Mouse (Mus musculus): Measurements from ENCODE around the gene Fcgrt. TPM values are rescaled to one million over a fixed set of nuclear protein-coding genes. Genes with fewer than 3 reads are reported as not detected.
A peak's percentile ranks its signal among the peaks of the same experiment; 100 is the strongest.

The Fcgrt gene
- polyA plus RNA-seq, 1 experiment from 2014 or later: 9.8 TPM

DNA sequence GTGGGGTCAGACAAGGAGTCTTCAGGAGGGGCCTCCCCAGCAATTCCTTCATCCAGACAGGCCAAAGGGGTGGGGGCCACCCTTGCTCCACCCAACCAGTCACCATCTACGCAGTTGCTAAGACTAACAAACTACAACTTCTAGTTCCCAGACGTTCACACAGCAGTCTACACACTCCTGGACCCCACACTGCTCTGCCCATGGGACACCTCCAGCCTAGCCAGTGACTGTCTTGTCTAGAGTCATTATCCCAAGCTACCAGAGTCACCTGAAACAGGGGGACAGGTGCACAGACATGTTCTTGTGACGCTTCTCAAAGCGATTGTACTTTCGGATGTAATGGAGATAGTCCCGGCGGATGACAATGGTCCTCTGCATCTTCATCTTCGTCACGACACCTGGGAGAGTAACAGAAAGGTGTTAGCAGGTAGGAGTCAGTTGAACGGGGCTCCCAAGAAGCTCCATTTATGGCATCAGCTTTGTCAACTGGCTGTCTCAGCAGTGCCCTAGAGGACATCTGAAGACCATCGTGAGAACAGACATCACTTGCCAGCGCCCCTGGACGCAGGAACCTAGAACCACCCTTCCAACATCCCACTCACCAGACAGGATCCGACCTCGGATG, 19.0 kb upstream of the Fcgrt start:
- Histone ChIP-seq H3K27ac (replicated peaks; ENCODE audit: low read depth, low read length) (no peak overlapping the region), H3K4me2 (ENCODE audit: low read depth, severe bottlenecking) (peak overlapping the region; percentile 86), H3K9me3 (ENCODE audit: control insufficient read depth, low read length) (no peaks in the 10 kb centered on the region), H3K36me3 (ENCODE audit: control insufficient read depth, insufficient read depth, low read length) (peaks cover 53% of the 10 kb centered on the region), H3K27me3 (ENCODE audit: control insufficient read depth, insufficient read depth, low read length) (no peaks in the 10 kb centered on the region), H3K4me3 (ENCODE audit: low read depth, low read length) (peak overlapping the region; percentile 96), H3K9ac (ENCODE audit: low read length) (peak overlapping the region; percentile 99), H3K4me1 (ENCODE audit: control insufficient read depth, insufficient read depth, low read length) (peaks cover 33% of the 10 kb centered on the region)
- ATAC-seq (ENCODE audit: insufficient number of reproducible peaks, low FRiP score, low TSS enrichment, low read depth): no peak
- no peak for DNase-seq (ENCODE audit: low spot score)
- WGBS: 79% methylated on average over 15 of the region's 15 CpGs

DNA sequence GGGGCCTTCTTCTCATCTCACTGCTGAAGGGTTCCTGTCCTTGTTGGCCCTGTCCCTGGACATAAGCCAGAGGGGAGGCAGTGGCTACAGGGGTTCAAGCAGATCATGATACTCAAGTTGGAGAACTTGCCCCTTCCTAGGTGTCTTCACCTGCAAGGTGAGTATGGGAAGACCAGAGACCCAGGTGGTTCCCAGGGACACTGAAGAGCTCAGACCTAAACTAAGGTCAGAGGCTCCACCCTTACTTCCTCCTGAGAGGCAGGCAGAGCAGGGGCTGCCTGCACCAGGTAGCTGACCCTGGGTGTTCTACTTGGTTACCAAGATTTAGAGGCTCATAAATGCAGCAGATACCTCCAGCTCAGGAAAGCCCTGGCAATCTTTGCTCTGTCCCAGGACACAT, 18.3 kb upstream of the Fcgrt start:
- DNase-seq (ENCODE audit: low spot score): no peak
- Histone ChIP-seq H3K4me3 (ENCODE audit: low read depth, low read length) (no peak overlapping the region), H3K36me3 (ENCODE audit: control insufficient read depth, insufficient read depth, low read length) (peaks cover 49% of the 10 kb centered on the region), H3K27ac (replicated peaks; ENCODE audit: low read depth, low read length) (no peak overlapping the region), H3K9ac (ENCODE audit: low read length) (no peak overlapping the region), H3K27me3 (ENCODE audit: control insufficient read depth, insufficient read depth, low read length) (no peaks in the 10 kb centered on the region), H3K4me2 (ENCODE audit: low read depth, severe bottlenecking) (no peak overlapping the region), H3K9me3 (ENCODE audit: control insufficient read depth, low read length) (no peaks in the 10 kb centered on the region), H3K4me1 (ENCODE audit: control insufficient read depth, insufficient read depth, low read length) (peaks cover 29% of the 10 kb centered on the region)
- ATAC-seq (ENCODE audit: insufficient number of reproducible peaks, low FRiP score, low TSS enrichment, low read depth): no peak

DNA sequence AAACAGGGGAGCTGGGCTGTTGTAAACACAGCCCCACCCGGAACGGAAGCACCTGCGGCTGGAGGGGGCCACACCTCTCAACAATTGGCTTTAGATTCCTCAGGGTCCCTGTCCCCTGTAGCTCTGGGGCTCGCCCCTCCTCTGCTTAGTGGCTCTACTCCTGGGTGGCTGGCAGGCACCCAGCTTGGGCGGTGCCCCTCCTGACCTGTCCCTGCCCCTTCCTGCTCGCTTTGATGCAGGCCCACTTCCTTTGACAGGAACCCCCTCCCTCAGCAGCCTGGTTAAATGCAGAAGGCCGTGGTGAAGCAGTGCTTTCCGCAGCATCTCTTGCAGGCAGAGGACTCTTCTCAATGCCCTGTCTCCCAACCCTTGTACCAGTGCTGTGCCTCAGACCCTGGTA, 17.8 kb upstream of the Fcgrt start:
- 68% methylated on average over 8 of the region's 8 CpGs for WGBS
- H3K4me1 ChIP-seq (ENCODE audit: control insufficient read depth, insufficient read depth, low read length): peaks cover 23% of the 10 kb centered on the region
- no peak overlapping the region for H3K4me3 ChIP-seq (ENCODE audit: low read depth, low read length)
- DNase-seq (ENCODE audit: low spot score): no peak
- H3K27me3 ChIP-seq (ENCODE audit: control insufficient read depth, insufficient read depth, low read length): no peaks in the 10 kb centered on the region
- no peak for ATAC-seq (ENCODE audit: insufficient number of reproducible peaks, low FRiP score, low TSS enrichment, low read depth)
- H3K9ac ChIP-seq (ENCODE audit: low read length): peak overlapping the region; percentile 27; the same call in 1 of the 2 replicates
- no peak overlapping the region for H3K4me2 ChIP-seq (ENCODE audit: low read depth, severe bottlenecking)
- H3K36me3 ChIP-seq (ENCODE audit: control insufficient read depth, insufficient read depth, low read length): peaks cover 44% of the 10 kb centered on the region
- H3K27ac ChIP-seq (replicated peaks; ENCODE audit: low read depth, low read length): no peak overlapping the region
- H3K9me3 ChIP-seq (ENCODE audit: control insufficient read depth, low read length): no peaks in the 10 kb centered on the region

DNA sequence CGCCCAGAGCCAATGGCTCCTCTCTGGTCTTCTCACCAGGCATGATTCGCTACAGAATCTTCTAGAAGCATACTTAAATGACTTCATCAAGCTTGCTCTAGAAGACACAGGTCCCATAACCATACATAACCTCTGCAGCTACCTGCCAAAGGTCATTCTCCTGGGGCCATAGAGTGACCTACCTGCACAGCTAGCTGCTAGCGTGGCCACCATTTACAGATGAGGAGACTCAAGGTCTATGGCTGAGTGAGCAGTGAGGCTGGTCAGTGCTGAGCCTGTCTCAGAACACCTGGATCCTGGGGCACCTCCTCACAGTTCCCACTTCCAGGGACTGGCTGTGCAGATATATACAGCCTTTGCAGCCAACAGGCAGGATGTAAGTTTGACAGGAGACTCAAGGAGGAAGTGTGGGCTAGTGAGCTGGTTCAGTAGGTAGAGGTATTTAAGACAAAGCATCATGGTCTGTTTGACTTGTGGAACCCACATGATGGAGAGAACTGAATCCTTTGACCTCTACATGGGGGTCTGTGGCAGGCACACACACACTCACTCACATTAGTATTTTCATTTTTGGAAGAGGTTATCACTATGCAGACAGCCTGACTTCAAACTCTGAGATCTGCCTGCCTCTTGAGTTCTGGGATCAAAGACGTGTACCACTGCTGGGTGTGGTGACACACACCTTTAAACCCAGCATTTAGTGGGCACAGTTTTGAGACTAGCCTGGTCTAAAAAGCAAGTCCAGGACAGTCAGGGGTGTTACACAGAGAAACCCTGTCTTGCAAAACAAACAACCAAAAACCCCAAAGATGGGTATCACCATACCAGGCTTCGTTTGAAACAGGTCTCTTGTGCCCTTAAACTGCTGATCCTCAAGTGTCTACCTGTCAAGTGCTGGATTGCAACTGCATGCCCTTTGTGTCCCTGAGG, 16.4 kb upstream of the Fcgrt start:
- ATAC-seq (ENCODE audit: insufficient number of reproducible peaks, low FRiP score, low TSS enrichment, low read depth) (no peak), DNase-seq (ENCODE audit: low spot score) (no peak)
- H3K9ac ChIP-seq (ENCODE audit: low read length): no peak overlapping the region
- H3K27me3 ChIP-seq (ENCODE audit: control insufficient read depth, insufficient read depth, low read length): no peaks in the 10 kb centered on the region
- H3K4me2 ChIP-seq (ENCODE audit: low read depth, severe bottlenecking): no peak overlapping the region
- H3K4me1 ChIP-seq (ENCODE audit: control insufficient read depth, insufficient read depth, low read length): peaks cover 11% of the 10 kb centered on the region
- peaks cover 30% of the 10 kb centered on the region for H3K36me3 ChIP-seq (ENCODE audit: control insufficient read depth, insufficient read depth, low read length)
- no peak overlapping the region for H3K4me3 ChIP-seq (ENCODE audit: low read depth, low read length)
- 81% methylated on average over 5 of the region's 5 CpGs for WGBS
- 0 out of 2 replicates have a peak overlapping the region, but pooled peaks have one; percentile 36 for H3K27ac ChIP-seq (replicated peaks; ENCODE audit: low read depth, low read length)
- no peaks in the 10 kb centered on the region for H3K9me3 ChIP-seq (ENCODE audit: control insufficient read depth, low read length)

DNA sequence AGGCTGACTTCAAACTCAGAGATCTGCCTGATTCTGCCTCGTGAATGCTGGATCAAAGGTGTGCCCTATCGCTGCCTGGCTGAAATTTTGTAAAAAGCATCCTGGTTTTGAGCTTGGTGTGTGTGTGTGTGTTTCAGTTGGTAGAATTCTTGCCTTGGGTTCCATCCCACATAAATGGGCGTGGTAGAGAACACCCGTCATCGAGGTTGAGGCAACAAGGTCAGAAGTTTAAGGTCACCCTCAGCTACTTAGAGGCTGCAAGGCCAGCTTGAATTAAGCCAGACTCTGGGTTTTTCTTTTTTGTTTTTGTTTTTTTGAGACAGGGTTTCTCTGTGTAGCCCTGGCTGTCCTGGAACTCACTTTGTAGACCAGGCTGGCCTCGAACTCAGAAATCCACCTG, 14.7 kb upstream of the Fcgrt start:
- WGBS: 90% methylated on average over 6 of the region's 6 CpGs
- peaks cover 11% of the 10 kb centered on the region for H3K4me1 ChIP-seq (ENCODE audit: control insufficient read depth, insufficient read depth, low read length)
- no peak overlapping the region for H3K27ac ChIP-seq (replicated peaks; ENCODE audit: low read depth, low read length)
- H3K4me2 ChIP-seq (ENCODE audit: low read depth, severe bottlenecking): no peak overlapping the region
- no peak for DNase-seq (ENCODE audit: low spot score)
- peaks cover 30% of the 10 kb centered on the region for H3K36me3 ChIP-seq (ENCODE audit: control insufficient read depth, insufficient read depth, low read length)
- no peak for ATAC-seq (ENCODE audit: insufficient number of reproducible peaks, low FRiP score, low TSS enrichment, low read depth)
- no peak overlapping the region for H3K9ac ChIP-seq (ENCODE audit: low read length)
- H3K9me3 ChIP-seq (ENCODE audit: control insufficient read depth, low read length): no peaks in the 10 kb centered on the region
- no peak overlapping the region for H3K4me3 ChIP-seq (ENCODE audit: low read depth, low read length)
- H3K27me3 ChIP-seq (ENCODE audit: control insufficient read depth, insufficient read depth, low read length): no peaks in the 10 kb centered on the region

DNA sequence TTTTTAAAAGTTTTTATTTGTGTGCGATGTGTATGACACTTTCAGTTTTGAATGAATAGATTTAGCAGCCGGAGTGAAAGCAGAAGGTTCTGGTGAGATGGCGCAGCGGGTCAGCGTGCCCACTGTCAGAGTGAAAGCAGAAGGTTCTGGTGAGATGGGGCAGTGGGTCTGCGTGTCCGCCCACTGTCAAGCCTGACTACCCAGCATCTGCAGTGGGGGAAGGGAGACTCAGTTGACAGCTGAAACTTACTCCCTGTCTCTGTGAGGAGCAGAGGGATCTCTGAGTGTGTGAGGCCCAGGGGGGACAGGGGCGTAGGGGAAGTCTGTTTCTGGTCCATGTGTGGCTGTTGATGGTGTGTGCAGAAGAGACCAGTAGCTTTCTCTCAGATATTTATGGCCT, 13.9 kb upstream of the Fcgrt start:
- H3K4me1 ChIP-seq (ENCODE audit: control insufficient read depth, insufficient read depth, low read length): peaks cover 5% of the 10 kb centered on the region; the same call in 1 of the 2 replicates
- H3K4me2 ChIP-seq (ENCODE audit: low read depth, severe bottlenecking): no peak overlapping the region
- H3K9me3 ChIP-seq (ENCODE audit: control insufficient read depth, low read length): no peaks in the 10 kb centered on the region
- H3K27ac ChIP-seq (replicated peaks; ENCODE audit: low read depth, low read length): no peak overlapping the region
- H3K36me3 ChIP-seq (ENCODE audit: control insufficient read depth, insufficient read depth, low read length): peaks cover 24% of the 10 kb centered on the region
- no peaks in the 10 kb centered on the region for H3K27me3 ChIP-seq (ENCODE audit: control insufficient read depth, insufficient read depth, low read length)
- H3K9ac ChIP-seq (ENCODE audit: low read length): no peak overlapping the region
- H3K4me3 ChIP-seq (ENCODE audit: low read depth, low read length): no peak overlapping the region
- DNase-seq (ENCODE audit: low spot score): no peak
- no peak for ATAC-seq (ENCODE audit: insufficient number of reproducible peaks, low FRiP score, low TSS enrichment, low read depth)
- 86% methylated on average over 8 of the region's 8 CpGs for WGBS

DNA sequence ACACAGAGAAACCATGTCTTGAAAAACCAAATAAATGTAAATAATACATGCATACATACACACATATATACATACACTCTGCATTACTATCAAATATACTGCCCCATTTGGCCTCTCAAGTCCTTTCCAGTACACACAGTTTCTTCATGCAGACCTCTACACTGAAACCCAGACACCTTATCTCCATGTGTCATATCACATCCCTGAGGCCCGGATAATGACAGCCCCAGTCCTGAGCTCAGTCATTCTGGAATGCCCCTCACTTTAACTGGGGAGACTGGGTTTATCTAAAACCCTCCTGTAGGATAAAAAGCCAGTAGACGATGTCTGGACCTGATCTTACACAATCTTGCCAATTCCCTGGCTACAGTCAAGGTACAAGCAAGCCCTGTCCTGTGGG, 9.8 kb upstream of the Fcgrt start:
- H3K4me1 ChIP-seq (ENCODE audit: control insufficient read depth, insufficient read depth, low read length): no peaks in the 10 kb centered on the region
- H3K27ac ChIP-seq (replicated peaks; ENCODE audit: low read depth, low read length): no peak overlapping the region
- DNase-seq (ENCODE audit: low spot score): no peak
- no peaks in the 10 kb centered on the region for H3K9me3 ChIP-seq (ENCODE audit: control insufficient read depth, low read length)
- no peak overlapping the region for H3K9ac ChIP-seq (ENCODE audit: low read length)
- H3K36me3 ChIP-seq (ENCODE audit: control insufficient read depth, insufficient read depth, low read length): no peaks in the 10 kb centered on the region
- H3K4me2 ChIP-seq (ENCODE audit: low read depth, severe bottlenecking): no peak overlapping the region
- H3K4me3 ChIP-seq (ENCODE audit: low read depth, low read length): no peak overlapping the region
- no peak for ATAC-seq (ENCODE audit: insufficient number of reproducible peaks, low FRiP score, low TSS enrichment, low read depth)
- 92% methylated on average over 2 of the region's 2 CpGs for WGBS
- H3K27me3 ChIP-seq (ENCODE audit: control insufficient read depth, insufficient read depth, low read length): no peaks in the 10 kb centered on the region

DNA sequence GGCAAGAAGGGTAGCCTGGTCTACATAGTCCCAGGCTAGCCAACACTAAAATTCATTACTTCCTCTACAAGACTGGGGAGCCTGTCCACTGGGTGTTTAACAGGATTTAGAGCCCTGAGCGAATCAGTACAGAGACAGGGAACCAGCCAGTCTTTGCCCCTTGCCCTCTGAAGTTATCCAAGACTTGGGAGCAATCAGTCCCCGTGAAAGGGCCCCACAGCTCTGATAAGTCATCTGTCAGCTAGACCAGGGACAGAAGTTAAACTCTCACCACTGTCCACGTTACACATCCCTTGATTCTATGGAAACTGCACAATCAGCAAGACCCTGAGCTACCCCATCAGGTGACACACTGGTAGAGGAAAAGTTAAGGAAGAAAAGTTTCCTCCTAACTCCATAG, 8.9 kb upstream of the Fcgrt start:
- no peak for ATAC-seq (ENCODE audit: insufficient number of reproducible peaks, low FRiP score, low TSS enrichment, low read depth)
- 62% methylated on average over 3 of the region's 3 CpGs for WGBS

More for the DNA sequence above, 8.9 kb upstream of the Fcgrt start:
- DNase-seq (ENCODE audit: low spot score): no peak
- H3K4me3 ChIP-seq (ENCODE audit: low read depth, low read length): no peak overlapping the region
- H3K4me2 ChIP-seq (ENCODE audit: low read depth, severe bottlenecking): no peak overlapping the region
- H3K9me3 ChIP-seq (ENCODE audit: control insufficient read depth, low read length): no peaks in the 10 kb centered on the region
- no peaks in the 10 kb centered on the region for H3K27me3 ChIP-seq (ENCODE audit: control insufficient read depth, insufficient read depth, low read length)
- H3K27ac ChIP-seq (replicated peaks; ENCODE audit: low read depth, low read length): no peak overlapping the region
- H3K9ac ChIP-seq (ENCODE audit: low read length): no peak overlapping the region
- H3K4me1 ChIP-seq (ENCODE audit: control insufficient read depth, insufficient read depth, low read length): no peaks in the 10 kb centered on the region
- H3K36me3 ChIP-seq (ENCODE audit: control insufficient read depth, insufficient read depth, low read length): no peaks in the 10 kb centered on the region
